Mouse (Mus musculus) MEL (cell line): ENCODE measurements around the gene Actrt2. TPM values are rescaled to one million over a fixed set of nuclear protein-coding genes. Genes with fewer than 3 reads are reported as not detected.

Source experiments
- DNase-seq: peaks from one replicate; pipeline ENCODE4 v3.0.0; 2011; ENCODE audit warnings: low read depth, low spot score
- H3K27ac ChIP-seq: 2 replicates; pipeline ENCODE4 v1.5.1; 2012; ENCODE audit warnings: low read depth, mild to moderate bottlenecking, control low read depth, low read length, moderate library complexity; ENCODE audit not compliant: control insufficient read depth
- H3K27me3 ChIP-seq, 2 experiments: fragments of 150-350 bp in 1 of 2; sonication (generic) in 1 of 2; 2 replicates each; pipeline ENCODE4 v1.6.1; 2012; ENCODE audit warnings: low read length in 2 of 2, mild to moderate bottlenecking in 2 of 2, improper control_type of control experiment in 1 of 2, moderate library complexity in 1 of 2; ENCODE audit not compliant: insufficient read depth in 2 of 2, control insufficient read depth in 1 of 2
- H3K36me3 ChIP-seq, 2 experiments: 2 replicates each; pipeline ENCODE4 v1.6.1; 2012 to 2014; ENCODE audit warnings: low read length in 2 of 2, improper control_type of control experiment in 1 of 2, inconsistent platforms in 1 of 2, mild to moderate bottlenecking in 1 of 2; ENCODE audit not compliant: insufficient read depth in 2 of 2, control insufficient read depth in 1 of 2
- H3K4me1 ChIP-seq, 2 experiments: fragments of 150-350 bp in 1 of 2; sonication (generic) in 1 of 2; 2 replicates each; pipeline ENCODE4 v1.6.1; 2012; ENCODE audit warnings: low read length in 2 of 2, improper control_type of control experiment in 1 of 2, mild to moderate bottlenecking in 1 of 2; ENCODE audit not compliant: insufficient read depth in 2 of 2, control insufficient read depth in 1 of 2
- H3K4me3 ChIP-seq, 2 experiments: fragments of 150-350 bp in 1 of 2; sonication (generic) in 1 of 2; 2 replicates each; pipeline ENCODE4 v1.5.1; 2012; ENCODE audit warnings: low read depth in 2 of 2, low read length in 2 of 2, mild to moderate bottlenecking in 2 of 2, moderate library complexity in 2 of 2, control low read depth in 1 of 2, improper control_type of control experiment in 1 of 2; ENCODE audit not compliant: control insufficient read depth in 1 of 2, insufficient read depth in 1 of 2
- H3K79me2 ChIP-seq: 2 replicates; pipeline ENCODE4 v1.6.1; 2012; ENCODE audit warnings: mild to moderate bottlenecking, low read length, moderate library complexity; ENCODE audit not compliant: control insufficient read depth, poor library complexity, insufficient read depth
- H3K9ac ChIP-seq: 2 replicates; pipeline ENCODE4 v1.6.1; 2012; ENCODE audit warnings: low read depth, mild to moderate bottlenecking, control low read depth, low read length, moderate library complexity; ENCODE audit not compliant: control insufficient read depth, poor library complexity, severe bottlenecking
- H3K9me3 ChIP-seq: fragments of 150-350 bp; sonication (generic); replicated peaks from 2 replicates; pipeline ENCODE4 v1.6.1; 2012; ENCODE audit warnings: mild to moderate bottlenecking, low read length, improper control_type of control experiment, moderate library complexity; ENCODE audit not compliant: insufficient read depth
- BHLHE40 ChIP-seq: IDR thresholded peaks from 2 replicates; pipeline ENCODE4 v1.6.1; 2012; ENCODE audit warnings: low read depth, mild to moderate bottlenecking, inconsistent platforms, low read length, improper control_type of control experiment, borderline replicate concordance
- CTCF ChIP-seq, 3 experiments: IDR thresholded peaks in 2 of 3; conservative IDR thresholded peaks in 1 of 3; 2 replicates each; pipeline ENCODE4 v1.5.1; 2011 to 2012; ENCODE audit warnings: low read length in 3 of 3, low read depth in 2 of 3, mild to moderate bottlenecking in 2 of 3, improper control_type of control experiment in 1 of 3, inconsistent platforms in 1 of 3, mixed read lengths in 1 of 3, moderate library complexity in 1 of 3; ENCODE audit not compliant: control insufficient read depth in 1 of 3, insufficient read depth in 1 of 3, poor library complexity in 1 of 3, severe bottlenecking in 1 of 3
- E2F4 ChIP-seq: IDR thresholded peaks from 2 replicates; pipeline ENCODE4 v1.6.1; 2011; ENCODE audit warnings: low read depth, low read length, improper control_type of control experiment, borderline replicate concordance
- ELF1 ChIP-seq: IDR thresholded peaks from 2 replicates; pipeline ENCODE4 v1.6.1; 2014; ENCODE audit warnings: low read depth, mild to moderate bottlenecking, inconsistent platforms, low read length, improper control_type of control experiment, moderate library complexity
- EP300 ChIP-seq, 2 experiments: IDR thresholded peaks; 2 replicates each; pipeline ENCODE4 v1.6.1; 2011; ENCODE audit warnings: improper control_type of control experiment in 2 of 2, low read length in 2 of 2, low read depth in 1 of 2, mild to moderate bottlenecking in 1 of 2
- GABPA ChIP-seq: IDR thresholded peaks from 2 replicates; pipeline ENCODE4 v1.6.1; 2012; ENCODE audit warnings: low read depth, mild to moderate bottlenecking, inconsistent platforms, low read length, improper control_type of control experiment, moderate library complexity
- MAFK ChIP-seq: IDR thresholded peaks from 2 replicates; pipeline ENCODE4 v1.6.1; 2011; ENCODE audit warnings: low read depth, mild to moderate bottlenecking, low read length, improper control_type of control experiment, borderline replicate concordance
- MAZ ChIP-seq: IDR thresholded peaks from 2 replicates; pipeline ENCODE4 v1.6.1; 2012; ENCODE audit warnings: low read depth, mild to moderate bottlenecking, inconsistent platforms, low read length, improper control_type of control experiment
- MEF2A ChIP-seq: IDR thresholded peaks from 2 replicates; pipeline ENCODE4 v1.6.1; 2014; ENCODE audit warnings: low read depth, mild to moderate bottlenecking, inconsistent platforms, low read length, improper control_type of control experiment; ENCODE audit not compliant: poor library complexity, insufficient replicate concordance, severe bottlenecking; ENCODE audit errors: extremely low read depth
- MYB ChIP-seq: IDR thresholded peaks from 2 replicates; pipeline ENCODE4 v1.6.1; 2011; ENCODE audit warnings: mild to moderate bottlenecking, low read depth, low read length, improper control_type of control experiment
- RAD21 ChIP-seq: IDR thresholded peaks from 2 replicates; pipeline ENCODE4 v1.6.1; 2011; ENCODE audit warnings: mild to moderate bottlenecking, low read depth, low read length, improper control_type of control experiment
- SMC3 ChIP-seq: IDR thresholded peaks from 2 replicates; pipeline ENCODE4 v1.6.1; 2011; ENCODE audit warnings: low read depth, low read length, improper control_type of control experiment
- TAL1 ChIP-seq: IDR thresholded peaks from 2 replicates; pipeline ENCODE4 v1.6.1; 2012; ENCODE audit warnings: mild to moderate bottlenecking, inconsistent platforms, low read length, moderate library complexity, mixed read lengths
- TBP ChIP-seq: IDR thresholded peaks from 2 replicates; pipeline ENCODE4 v1.8.0; 2011; ENCODE audit warnings: low read depth, low read length, improper control_type of control experiment
- USF2 ChIP-seq, 2 experiments: IDR thresholded peaks; 2 replicates each; pipeline ENCODE4 v1.6.1; 2011 to 2012; ENCODE audit warnings: improper control_type of control experiment in 2 of 2, low read length in 2 of 2, borderline replicate concordance in 1 of 2, inconsistent platforms in 1 of 2, low read depth in 1 of 2, mild to moderate bottlenecking in 1 of 2; ENCODE audit not compliant: insufficient read depth in 1 of 2
- ZKSCAN1 ChIP-seq: IDR thresholded peaks from 2 replicates; pipeline ENCODE4 v1.6.1; 2012; ENCODE audit warnings: low read depth, mild to moderate bottlenecking, inconsistent platforms, low read length, improper control_type of control experiment, moderate library complexity
- ZMIZ1 ChIP-seq: IDR thresholded peaks from 2 replicates; pipeline ENCODE4 v1.6.1; 2012; ENCODE audit warnings: low read depth, mild to moderate bottlenecking, inconsistent platforms, low read length, improper control_type of control experiment, moderate library complexity
- polyA plus RNA-seq, 2 experiments: library from polyadenylated mRNA; stranded (reverse) in 1 of 2; unstranded in 1 of 2; fragments of >175 nt in 1 of 2; fragments of >200 nt in 1 of 2; gene quantifications; 2 replicates each; pipeline versions ENCODE4 v1.2.1 to v1.2.4; 2012; ENCODE audit warnings: low replicate concordance in 2 of 2, low read depth in 1 of 2; ENCODE audit not compliant: insufficient read length in 2 of 2, insufficient read depth in 1 of 2, missing spikeins in 1 of 2
- total RNA-seq: library from RNA; depleted of rRNA; stranded (reverse); fragments of 300-350 nt; gene quantifications from 2 replicates; pipeline ENCODE4 v1.2.3, GENCODE M21; 2012

The Actrt2 gene
- total and polyA plus RNA-seq, 3 experiments: not detected

DNA sequence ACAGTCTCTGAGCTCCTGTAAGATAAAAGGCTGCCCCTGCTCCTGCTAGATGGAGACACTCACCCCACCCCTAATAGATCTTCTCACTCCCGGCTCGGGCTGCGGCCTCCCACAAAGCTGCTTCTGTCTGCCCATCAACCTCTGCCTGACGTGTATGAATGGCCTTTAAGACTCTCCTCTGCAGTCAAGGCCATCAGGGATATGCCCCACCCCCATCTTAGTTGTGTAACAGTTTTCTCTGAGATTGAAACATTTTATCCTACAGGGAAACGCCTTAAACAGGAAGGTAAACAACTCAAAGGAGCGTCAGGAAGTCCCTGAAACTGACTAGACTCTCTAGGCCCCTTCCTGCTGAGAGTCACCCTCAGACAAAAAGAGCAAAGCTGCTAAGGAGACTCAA, 6.4 kb downstream of the Actrt2 start:
- Histone ChIP-seq H3K27me3 (no peaks in the 10 kb centered on the region; a peak in 1 of 4 replicates), H3K79me2 (no peaks in the 10 kb centered on the region)

DNA sequence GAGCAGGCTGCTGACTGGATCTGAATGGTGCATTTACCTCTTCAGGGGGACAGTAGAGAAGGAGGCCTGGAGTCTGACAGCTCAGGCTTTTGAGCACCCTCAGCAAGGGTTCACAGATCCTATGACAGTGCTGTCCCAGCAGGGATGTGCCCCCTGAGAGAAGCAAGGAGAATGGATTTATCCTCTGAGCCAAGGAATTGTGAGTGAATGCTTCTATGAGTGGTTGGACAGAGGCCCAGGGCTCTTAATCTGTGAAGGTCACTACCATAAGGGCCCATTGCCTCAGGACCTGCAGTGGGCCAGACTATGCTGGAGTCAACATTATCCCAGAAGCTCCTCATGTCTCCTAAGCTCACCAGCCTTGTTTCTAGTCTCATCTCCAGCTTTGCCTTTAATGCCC, 7.6 kb downstream of the Actrt2 start:
- no peak for DNase-seq
- TF ChIP-seq MAFK (no peak), RAD21 (no peak), ZKSCAN1 (no peak), USF2 (IDR thresholded peaks at IDR 0.05; ENCODE audit: borderline replicate concordance in 1 of 2, insufficient read depth in 1 of 2, low read depth in 1 of 2, low read length in 2 of 2) (no peak), GABPA (no peak), BHLHE40 (no peak), MAZ (no peak), TAL1 (no peak), SMC3 (no peak), ZMIZ1 (no peak), CTCF (IDR thresholded peaks at IDR 0.05 in 2 of 3, conservative IDR thresholded peaks at IDR 0.05 in 1 of 3; ENCODE audit: control insufficient read depth in 1 of 3, insufficient read depth in 1 of 3, low read depth in 2 of 3, low read length in 3 of 3, poor library complexity in 1 of 3, severe bottlenecking in 1 of 3) (no peak), MEF2A (no peak), TBP (no peak), MYB (no peak), ELF1 (no peak)
- TF ChIP-seq, all 39 proteins: peak for 0
- no peak overlapping the region for H3K4me3 ChIP-seq
- H3K4me1 ChIP-seq: no peaks in the 10 kb centered on the region
- H3K36me3 ChIP-seq: no peaks in the 10 kb centered on the region
- no peaks in the 10 kb centered on the region for H3K79me2 ChIP-seq
- no peak overlapping the region for H3K9ac ChIP-seq
- no peak overlapping the region for H3K27ac ChIP-seq
- H3K27me3 ChIP-seq: no peaks in the 10 kb centered on the region; a peak in 1 of 4 replicates
- H3K9me3 ChIP-seq: no peaks in the 10 kb centered on the region

More for the DNA sequence above, 6.4 kb downstream of the Actrt2 start:
- Histone ChIP-seq H3K9ac (no peak overlapping the region), H3K9me3 (no peaks in the 10 kb centered on the region), H3K27ac (no peak overlapping the region), H3K4me3 (no peak overlapping the region)
- TF ChIP-seq ZMIZ1 (no peak), E2F4 (no peak), ZKSCAN1 (no peak), BHLHE40 (no peak), MAFK (no peak), RAD21 (no peak), MEF2A (no peak), GABPA (no peak), EP300 (IDR thresholded peaks at IDR 0.05; ENCODE audit: low read depth in 1 of 2, low read length in 2 of 2) (no peak)
- TF ChIP-seq, all 39 proteins: peak for 0
- DNase-seq: no peak
- H3K36me3 ChIP-seq: no peaks in the 10 kb centered on the region
- H3K4me1 ChIP-seq: no peaks in the 10 kb centered on the region
